Mouse (Mus musculus): Measurements from ENCODE around the gene Mycn. TPM values are rescaled to one million over a fixed set of nuclear protein-coding genes. Genes with fewer than 3 reads are reported as not detected.

Gene Mycn
- polyA plus RNA-seq, 1 experiment = 57.0 TPM

- TF ChIP-seq CTCF (IDR thresholded peaks at IDR 0.05; ENCODE audit: borderline replicate concordance, extremely low read depth, insufficient read depth, insufficient read length) (no peak), POLR2A (IDR thresholded peaks at IDR 0.05; ENCODE audit: borderline replicate concordance, extremely low read depth, insufficient read depth, insufficient read length, poor library complexity, severe bottlenecking) (no peak)
- peak; percentile 63 for DNase-seq (ENCODE audit: low read depth)
Measured at GRCm38 (mm10) chr12:12898356-12899126, 43.2 kb downstream of the Mycn start.

DNA sequence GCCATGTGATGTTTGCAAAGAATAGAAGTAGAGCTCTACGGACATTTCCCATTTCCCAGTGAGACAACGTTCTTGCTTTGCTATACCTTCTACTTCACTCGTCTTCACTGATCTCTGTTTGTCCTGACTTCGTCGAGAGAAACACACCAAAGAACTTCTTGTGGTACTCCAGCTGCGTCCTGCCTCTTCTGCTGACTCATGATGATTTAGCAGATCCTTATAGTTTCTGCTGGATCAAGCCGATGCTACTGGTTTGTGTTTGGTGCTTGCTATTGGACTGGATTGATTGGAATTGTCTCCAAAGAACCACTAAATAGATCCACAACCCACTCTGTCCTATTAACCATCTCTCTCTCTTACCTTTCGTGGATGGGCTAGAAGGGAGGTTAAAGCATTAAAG, 47.7 kb downstream of the Mycn start:
- no peak for TF ChIP-seq CTCF (IDR thresholded peaks at IDR 0.05; ENCODE audit: borderline replicate concordance, extremely low read depth, insufficient read depth, insufficient read length)
- TF ChIP-seq POLR2A (IDR thresholded peaks at IDR 0.05; ENCODE audit: borderline replicate concordance, extremely low read depth, insufficient read depth, insufficient read length, poor library complexity, severe bottlenecking) = no peak
- no peak for DNase-seq (ENCODE audit: low read depth)

- DNase-seq (ENCODE audit: low read depth) = peak; percentile 55
- TF ChIP-seq POLR2A (IDR thresholded peaks at IDR 0.05; ENCODE audit: borderline replicate concordance, extremely low read depth, insufficient read depth, insufficient read length, poor library complexity, severe bottlenecking) (no peak), CTCF (IDR thresholded peaks at IDR 0.05; ENCODE audit: borderline replicate concordance, extremely low read depth, insufficient read depth, insufficient read length) (no peak)
Measured at GRCm38 (mm10) chr12:12886191-12886889, 55.4 kb downstream of the Mycn start.

All from brain, embryonic 14.5 days (tissue).